Mouse (Mus musculus): ENCODE results near the gene Osbpl10.

Osbpl10 gene

GRCm38 (mm10) chr9:115163031-115163430 is 184.7 kb downstream of the Osbpl10 start:
- DNase-seq (ENCODE audit: low spot score) = peak; percentile 74

GRCm38 (mm10) chr9:115163693-115164092 is 185.3 kb downstream of the Osbpl10 start:
- DNase-seq (ENCODE audit: low spot score) = no peak

- no peak for DNase-seq (ENCODE audit: low spot score)
These were observed 186.0 kb downstream of the Osbpl10 start for GRCm38 (mm10) chr9:115164351-115164750.

DNA sequence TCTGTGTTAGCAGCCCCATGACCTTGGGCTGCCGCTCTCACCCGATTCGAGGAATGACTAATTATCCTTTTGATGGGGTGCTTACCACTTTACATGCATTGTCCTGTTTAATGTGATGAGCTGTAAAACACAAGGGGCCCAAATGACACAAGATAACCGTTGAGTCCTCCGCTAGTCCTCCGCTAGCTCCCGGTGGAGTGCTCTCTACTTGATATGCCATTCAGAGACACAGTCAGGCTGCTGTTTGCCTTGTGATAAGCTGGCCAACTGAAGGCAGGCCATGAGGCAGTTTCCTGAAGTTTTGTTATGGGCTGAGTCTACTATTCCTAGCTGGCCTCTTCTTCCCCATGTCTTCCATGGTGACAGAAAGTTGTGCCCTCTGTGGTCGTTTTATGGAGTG is 187.6 kb downstream of the Osbpl10 start:
- DNase-seq (ENCODE audit: low spot score) = no peak

GRCm38 (mm10) chr9:115169591-115169990 is 191.2 kb downstream of the Osbpl10 start:
- DNase-seq (ENCODE audit: low spot score) = no peak

DNA sequence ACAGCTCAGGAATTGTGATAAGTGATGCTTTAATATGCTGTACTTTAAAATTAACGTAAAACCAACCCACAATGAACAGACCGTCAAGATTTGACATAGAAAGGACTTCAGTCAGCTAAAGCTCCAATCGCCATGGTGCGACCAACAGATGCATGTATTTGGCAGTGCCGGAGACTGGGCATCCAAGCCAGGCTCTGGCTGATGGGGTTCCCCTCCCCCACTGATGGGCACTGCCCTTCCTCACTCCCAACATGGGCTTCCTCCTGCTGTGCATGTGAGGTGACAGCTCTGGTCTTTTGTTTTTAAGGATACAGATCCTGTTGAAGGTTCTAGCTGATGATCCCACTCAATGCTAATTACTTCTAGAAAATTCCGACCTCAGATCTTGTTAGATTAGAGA is 193.7 kb downstream of the Osbpl10 start:
- no peak for DNase-seq (ENCODE audit: low spot score)

GRCm38 (mm10) chr9:115179154-115179553 is 200.8 kb downstream of the Osbpl10 start:
- no peak for DNase-seq (ENCODE audit: low spot score)

- no peak for DNase-seq (ENCODE audit: low spot score)
These were observed 201.6 kb downstream of the Osbpl10 start for GRCm38 (mm10) chr9:115179935-115180334.

GRCm38 (mm10) chr9:115186402-115186801 is 208.0 kb downstream of the Osbpl10 start:
- DNase-seq (ENCODE audit: low spot score) = no peak

DNA sequence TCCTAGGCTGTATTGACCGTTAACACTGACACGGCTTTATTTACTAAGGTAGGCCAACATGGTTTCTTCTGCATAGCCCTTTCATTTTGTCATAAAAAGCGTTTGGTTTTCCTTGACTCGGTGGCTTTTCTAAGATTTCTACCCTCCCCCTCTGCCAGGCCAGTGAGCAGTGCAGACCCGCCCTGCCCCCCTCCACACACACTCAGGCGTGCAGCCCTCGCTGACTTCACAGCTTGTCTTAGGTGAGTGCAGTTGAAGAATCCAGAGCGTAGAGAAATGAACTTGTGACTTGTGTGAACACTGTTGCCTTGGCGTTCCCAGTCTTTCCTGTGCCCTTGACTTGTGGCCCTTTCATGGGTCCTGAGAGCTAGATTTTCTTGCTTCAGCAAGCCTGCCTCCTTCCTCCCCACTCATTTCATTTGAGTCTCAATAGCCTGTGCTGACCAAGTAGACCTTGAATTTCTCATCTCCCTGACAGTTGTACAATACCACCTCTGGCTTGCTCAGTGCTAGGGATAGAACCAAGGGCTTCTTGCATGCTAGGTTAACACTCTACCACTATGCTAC is 212.1 kb downstream of the Osbpl10 start:
- no peak for DNase-seq (ENCODE audit: low spot score)

- no peak for DNase-seq (ENCODE audit: low spot score)
These were observed 214.5 kb downstream of the Osbpl10 start for GRCm38 (mm10) chr9:115192890-115193289.

- DNase-seq (ENCODE audit: low spot score) = peak; percentile 66
These were observed 218.7 kb downstream of the Osbpl10 start for GRCm38 (mm10) chr9:115197082-115197481.

DNA sequence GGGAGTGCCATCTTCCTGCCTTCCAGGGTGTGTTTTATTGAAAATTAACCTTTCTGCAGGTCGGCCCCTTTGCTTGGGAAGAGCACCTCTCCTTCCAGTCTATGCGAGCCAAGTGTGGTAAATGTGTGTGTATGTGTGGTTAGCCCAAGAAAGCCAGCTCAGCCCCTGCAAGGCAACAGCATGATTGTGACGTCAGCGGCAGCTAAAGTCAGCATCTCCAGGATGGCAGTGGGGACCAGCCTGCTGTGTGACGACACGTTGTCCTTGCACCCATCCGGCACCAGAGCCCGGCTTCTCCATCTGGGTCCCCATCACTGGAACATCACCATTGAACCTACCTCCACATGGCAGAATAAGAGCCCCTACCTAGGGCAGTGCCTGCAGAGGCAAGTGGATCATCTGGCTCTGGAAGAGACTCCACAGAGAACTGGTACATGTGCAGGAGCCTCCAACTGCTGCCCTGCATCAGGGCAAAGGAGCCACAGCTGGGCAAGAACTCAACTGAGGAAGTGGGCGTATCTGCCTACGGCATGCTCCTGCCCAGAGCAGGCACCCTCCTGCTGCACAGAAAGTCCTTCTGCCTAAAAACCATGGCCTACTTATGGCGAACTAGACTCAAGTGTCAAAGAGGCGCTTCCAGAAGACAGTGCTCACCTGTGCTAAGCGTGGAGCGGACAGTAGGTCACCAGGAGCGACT is 221.9 kb downstream of the Osbpl10 start:
- DNase-seq (ENCODE audit: low spot score) = no peak

DNA sequence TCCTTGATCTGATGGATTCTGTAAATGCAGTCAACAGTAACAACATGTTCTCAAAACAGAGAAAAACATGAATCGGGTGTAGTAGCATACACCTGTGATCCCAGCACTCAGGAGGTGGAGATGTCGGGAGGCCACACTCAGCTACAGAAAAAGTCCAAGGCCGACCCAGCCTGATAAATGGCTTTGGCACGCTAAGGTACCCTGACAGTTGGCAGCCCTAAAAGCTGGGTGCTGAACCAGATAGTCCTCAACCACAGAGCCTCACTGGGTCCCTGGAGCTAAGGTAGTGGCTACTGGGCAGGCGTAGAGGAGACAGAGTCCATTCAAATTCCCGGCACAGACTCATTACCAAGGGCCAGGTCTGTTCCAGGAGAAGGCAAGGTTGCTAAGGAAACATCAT is 222.9 kb downstream of the Osbpl10 start:
- no peak for DNase-seq (ENCODE audit: low spot score)

DNA sequence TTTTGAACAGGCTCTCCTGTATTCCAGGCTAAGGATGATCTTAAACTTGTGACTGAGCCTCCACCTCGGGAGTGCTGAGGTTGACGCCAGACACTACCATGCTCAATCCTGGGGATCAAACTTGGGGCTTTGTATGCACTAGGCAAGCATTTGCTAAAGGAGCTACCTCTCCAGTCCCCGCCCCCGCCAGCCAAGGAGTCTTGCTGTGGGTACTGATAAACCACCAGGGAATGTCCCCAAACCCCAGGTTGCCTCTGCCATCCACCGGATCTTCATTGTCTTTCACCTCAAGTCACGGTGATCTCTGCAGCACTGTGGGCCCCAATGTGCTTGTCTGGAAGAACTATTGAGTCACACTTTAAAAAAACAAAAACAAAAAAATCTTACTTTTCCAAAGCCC is 224.8 kb downstream of the Osbpl10 start:
- no peak for DNase-seq (ENCODE audit: low spot score)

GRCm38 (mm10) chr9:115205491-115205890 is 227.1 kb downstream of the Osbpl10 start:
- peak; percentile 53 for DNase-seq (ENCODE audit: low spot score)

DNA sequence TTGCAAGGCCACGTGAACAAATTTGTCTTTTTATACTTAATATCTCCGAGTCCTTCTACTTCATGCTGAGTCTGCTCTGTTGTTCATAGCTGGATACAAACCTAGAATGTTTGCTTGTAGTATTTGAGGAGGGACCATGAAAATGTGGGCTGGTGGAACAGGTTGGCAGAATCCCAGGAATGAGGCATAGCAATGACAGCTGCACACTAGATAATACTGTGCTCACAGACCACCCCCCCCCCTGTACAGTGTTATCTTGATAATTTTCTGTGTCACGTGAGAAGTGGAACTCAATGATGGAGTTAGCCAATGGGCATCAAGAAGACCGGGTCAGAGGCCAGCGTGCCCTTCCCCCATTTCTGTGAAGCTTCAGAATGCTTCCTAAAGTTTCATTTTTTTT is 227.8 kb downstream of the Osbpl10 start:
- DNase-seq (ENCODE audit: low spot score) = no peak

DNA sequence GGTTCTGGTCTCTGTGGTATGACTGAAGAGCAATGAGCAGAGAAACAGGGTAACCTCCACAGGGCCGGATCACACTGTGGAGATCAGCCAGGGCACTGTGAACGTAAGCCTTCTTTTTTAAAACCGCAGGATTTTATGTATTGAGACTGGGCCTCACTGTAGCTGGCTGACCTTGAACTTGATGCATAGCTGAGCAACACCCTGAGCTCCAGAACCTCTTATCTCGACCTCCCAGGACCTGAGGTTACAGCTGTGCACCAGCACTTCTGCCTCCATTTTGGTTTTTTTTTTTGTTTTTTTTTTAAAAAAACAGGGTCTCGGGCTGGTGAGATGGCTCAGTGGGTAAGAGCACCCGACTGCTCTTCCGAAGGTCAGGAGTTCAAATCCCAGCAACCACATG is 231.4 kb downstream of the Osbpl10 start:
- no peak for DNase-seq (ENCODE audit: low spot score)

GRCm38 (mm10) chr9:115210535-115210934 is 232.2 kb downstream of the Osbpl10 start:
- DNase-seq (ENCODE audit: low spot score) = no peak

GRCm38 (mm10) chr9:115213755-115214264 is 235.4 kb downstream of the Osbpl10 start:
- DNase-seq (ENCODE audit: low spot score) = no peak

DNA sequence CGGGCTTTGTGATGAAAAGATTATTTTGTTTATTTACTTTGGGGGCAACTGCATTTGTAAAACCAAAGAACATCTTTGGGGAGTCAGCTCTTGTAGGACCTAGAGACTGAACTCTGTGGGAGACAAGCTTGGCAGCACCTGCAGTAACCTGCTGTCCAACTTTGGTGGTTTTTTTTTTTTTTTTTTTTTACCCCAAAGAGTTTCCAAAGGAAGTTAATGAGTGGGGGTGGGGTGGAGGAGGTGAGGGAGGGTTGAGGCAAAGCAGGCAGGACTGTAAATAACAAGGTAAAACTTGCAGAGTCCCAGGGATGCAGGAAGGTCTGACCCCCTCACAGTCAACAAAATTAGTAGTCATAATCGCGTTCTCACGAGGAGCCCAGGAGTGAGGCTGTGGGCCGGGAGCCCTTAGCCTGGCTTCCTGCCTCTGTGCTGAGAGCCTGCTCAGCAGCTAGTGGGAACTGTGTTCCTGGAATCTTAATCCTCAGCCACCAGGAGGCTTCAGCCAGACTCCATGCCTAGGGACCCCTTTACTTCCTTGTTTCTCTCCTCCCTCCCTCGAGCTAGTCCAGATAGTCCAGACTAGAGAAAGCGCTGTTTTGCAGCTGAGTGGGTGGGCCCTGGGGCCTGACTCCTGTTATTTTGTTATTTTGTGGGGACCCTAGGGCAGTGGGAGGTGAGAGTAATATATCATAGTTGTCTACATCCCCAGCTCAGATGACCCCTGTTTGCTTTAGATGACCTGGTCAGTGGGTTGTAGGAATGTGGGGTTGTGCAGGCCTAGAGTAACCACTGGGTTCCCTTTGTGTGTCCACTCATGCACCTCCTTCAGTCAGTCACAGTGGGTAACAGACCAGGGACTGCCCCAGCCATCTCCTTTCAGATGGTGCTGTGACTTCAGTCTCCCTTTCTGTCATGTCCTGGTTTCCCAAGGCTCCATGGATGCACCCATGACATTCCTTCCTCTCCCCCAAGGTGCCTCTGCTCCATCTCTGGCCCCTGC is 236.5 kb downstream of the Osbpl10 start:
- DNase-seq (ENCODE audit: low spot score) = no peak

All from urinary bladder, postnatal 14 days (tissue).